Mouse (Mus musculus): ENCODE measurements around the gene Hist1h4b. TPM values are rescaled to one million over a fixed set of nuclear protein-coding genes. Genes with fewer than 3 reads are reported as not detected.
"Not testable (repeated sequence)": the region's sequence is repeated elsewhere in the genome, so short reads cannot be mapped to it uniquely, and the experiment has no call there.

Gene Hist1h4b
- polyA plus RNA-seq, 1 experiment from 2014 or later = 2.2 TPM

GRCm38 (mm10) chr13:23743963-23744362 lies 12.8 kb upstream of the Hist1h4b start:
- no peak overlapping the region for H3K4me3 ChIP-seq (ENCODE audit: low read depth, low read length)
- no peaks in the 10 kb centered on the region for H3K36me3 ChIP-seq (ENCODE audit: control insufficient read depth, insufficient read depth, low read length)
- H3K27ac ChIP-seq (ENCODE audit: low read depth, low read length) = peak overlapping the region; percentile 100; the same call in 1 of the 2 replicates
- ATAC-seq (replicated peaks; ENCODE audit: insufficient number of reproducible peaks, low FRiP score, low TSS enrichment) = no peak
- peaks cover 9% of the 10 kb centered on the region for H3K4me1 ChIP-seq (ENCODE audit: control insufficient read depth, insufficient read depth, low read length)
- no peaks in the 10 kb centered on the region for H3K9me3 ChIP-seq (replicated peaks; ENCODE audit: control insufficient read depth, low read length)
- peak overlapping the region; percentile 59 for H3K9ac ChIP-seq (ENCODE audit: low read depth, low read length)
- H3K27me3 ChIP-seq (ENCODE audit: control insufficient read depth, insufficient read depth, low read length) = no peaks in the 10 kb centered on the region
- H3K4me2 ChIP-seq = peak overlapping the region; percentile 71
- WGBS (ENCODE audit: insufficient replicate concordance) = 50% methylated on average over 4 of the region's 4 CpGs

GRCm38 (mm10) chr13:23744421-23745380 lies 12.1 kb upstream of the Hist1h4b start:
- Histone ChIP-seq H3K4me2 (peak overlapping the region; percentile 71), H3K9ac (ENCODE audit: low read depth, low read length) (peak overlapping the region; percentile 59), H3K36me3 (ENCODE audit: control insufficient read depth, insufficient read depth, low read length) (no peaks in the 10 kb centered on the region), H3K27me3 (ENCODE audit: control insufficient read depth, insufficient read depth, low read length) (no peaks in the 10 kb centered on the region), H3K27ac (ENCODE audit: low read depth, low read length) (peak overlapping the region; percentile 100), H3K9me3 (replicated peaks; ENCODE audit: control insufficient read depth, low read length) (no peaks in the 10 kb centered on the region), H3K4me1 (ENCODE audit: control insufficient read depth, insufficient read depth, low read length) (peaks cover 9% of the 10 kb centered on the region), H3K4me3 (ENCODE audit: low read depth, low read length) (peak overlapping the region; percentile 37)
- WGBS (ENCODE audit: insufficient replicate concordance) = 2% methylated on average over 15 of the region's 36 CpGs
- 0 out of 2 replicates have a peak, but pooled peaks have one; percentile 2 for ATAC-seq (replicated peaks; ENCODE audit: insufficient number of reproducible peaks, low FRiP score, low TSS enrichment)

DNA sequence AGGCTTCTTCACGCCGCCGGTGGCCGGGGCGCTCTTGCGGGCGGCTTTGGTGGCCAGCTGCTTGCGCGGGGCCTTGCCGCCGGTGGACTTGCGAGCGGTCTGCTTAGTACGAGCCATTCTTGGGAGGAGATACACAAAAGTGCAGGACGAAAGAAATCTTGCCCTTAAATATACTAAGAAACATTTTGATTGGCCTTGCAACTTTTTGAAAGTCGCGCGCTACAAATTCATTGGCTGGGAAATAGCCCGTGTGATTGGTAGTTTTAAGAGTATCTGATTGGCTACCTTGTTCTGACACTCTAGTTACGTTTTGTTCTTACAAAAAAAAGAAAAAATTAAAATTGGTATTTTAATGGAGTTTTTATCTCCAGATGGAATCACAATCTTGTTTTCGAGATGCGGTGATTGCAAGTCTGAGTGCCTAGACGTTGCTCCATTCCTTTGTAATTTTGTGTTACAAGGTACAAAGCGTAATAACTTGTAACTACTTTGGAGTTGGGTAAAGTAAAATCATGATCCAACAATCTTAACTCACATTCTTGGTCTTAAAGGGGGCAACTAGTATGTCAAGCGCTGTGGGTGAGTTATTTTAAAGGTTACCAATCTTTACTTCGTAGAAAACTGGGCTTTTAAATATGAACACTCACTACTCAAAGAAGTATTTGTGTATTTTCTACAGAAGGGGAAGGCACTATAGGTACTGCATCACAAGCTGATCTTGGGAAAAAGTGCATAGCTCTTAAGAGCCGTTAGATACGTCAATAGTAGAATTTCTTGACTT lies 11.2 kb upstream of the Hist1h4b start, which contains the start of gene Hist1h3c:
Hist1h3c (minus strand) TSS at position 222 of the 781 bp plus-strand sequence.
- no peaks in the 10 kb centered on the region for H3K36me3 ChIP-seq (ENCODE audit: control insufficient read depth, insufficient read depth, low read length)
- H3K27ac ChIP-seq (ENCODE audit: low read depth, low read length) = peak within 1 kb of the TSS; percentile 100
- no peaks in the 10 kb centered on the region for H3K9me3 ChIP-seq (replicated peaks; ENCODE audit: control insufficient read depth, low read length)
- peak; percentile 61 for ATAC-seq (replicated peaks; ENCODE audit: insufficient number of reproducible peaks, low FRiP score, low TSS enrichment)
- H3K4me3 ChIP-seq (ENCODE audit: low read depth, low read length) = peak within 1 kb of the TSS; percentile 37
- peak within 1 kb of the TSS; percentile 80 for H3K9ac ChIP-seq (ENCODE audit: low read depth, low read length)
- WGBS (ENCODE audit: insufficient replicate concordance) = 1% methylated on average over 24 of the region's 28 CpGs
- peaks cover 9% of the 10 kb centered on the region for H3K4me1 ChIP-seq (ENCODE audit: control insufficient read depth, insufficient read depth, low read length)
- peak within 1 kb of the TSS; percentile 71 for H3K4me2 ChIP-seq
- H3K27me3 ChIP-seq (ENCODE audit: control insufficient read depth, insufficient read depth, low read length) = no peaks in the 10 kb centered on the region

DNA sequence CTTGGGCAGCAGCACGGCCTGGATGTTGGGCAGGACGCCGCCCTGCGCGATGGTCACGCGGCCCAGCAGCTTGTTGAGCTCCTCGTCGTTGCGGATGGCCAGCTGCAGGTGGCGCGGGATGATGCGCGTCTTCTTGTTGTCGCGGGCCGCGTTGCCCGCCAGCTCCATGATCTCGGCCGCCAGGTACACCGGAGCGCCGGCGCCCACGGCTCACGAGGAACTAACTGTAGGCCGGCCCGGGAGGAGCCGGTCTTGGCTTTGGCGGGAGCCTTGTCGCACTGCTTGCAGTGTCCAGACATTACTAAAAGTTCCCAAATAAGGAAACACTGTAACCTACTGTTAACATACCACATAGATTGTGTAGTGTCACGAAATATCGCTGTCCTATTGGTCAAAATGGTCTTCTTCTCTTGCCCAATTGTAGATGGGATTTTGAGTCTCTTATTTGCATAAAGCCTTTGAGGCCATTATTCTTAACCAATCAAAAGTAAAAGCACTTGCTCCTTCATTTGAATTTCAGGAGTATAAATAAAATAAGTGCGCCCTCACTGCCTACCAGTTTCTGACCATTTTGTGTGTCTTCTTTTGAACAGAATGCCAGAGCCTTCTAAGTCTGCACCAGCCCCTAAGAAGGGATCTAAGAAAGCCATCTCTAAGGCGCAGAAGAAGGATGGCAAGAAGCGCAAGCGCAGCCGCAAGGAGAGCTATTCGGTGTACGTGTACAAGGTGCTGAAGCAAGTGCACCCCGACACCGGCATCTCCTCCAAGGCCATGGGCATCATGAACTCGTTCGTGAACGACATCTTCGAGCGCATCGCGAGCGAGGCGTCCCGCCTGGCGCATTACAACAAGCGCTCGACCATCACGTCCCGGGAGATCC lies 10.4 kb upstream of the Hist1h4b start, which contains the start of gene Hist1h2bb:
Hist1h2bb (plus strand) TSS at position 534 of the 880 bp plus-strand sequence.
- ATAC-seq (replicated peaks; ENCODE audit: insufficient number of reproducible peaks, low FRiP score, low TSS enrichment) = peak; percentile 88
- H3K36me3 ChIP-seq (ENCODE audit: control insufficient read depth, insufficient read depth, low read length); H3K27me3 ChIP-seq (ENCODE audit: control insufficient read depth, insufficient read depth, low read length); H3K4me1 ChIP-seq (ENCODE audit: control insufficient read depth, insufficient read depth, low read length); H3K9me3 ChIP-seq (replicated peaks; ENCODE audit: control insufficient read depth, low read length): not testable (repeated sequence)
- Histone ChIP-seq H3K9ac (ENCODE audit: low read depth, low read length) (peak within 1 kb of the TSS; percentile 80), H3K4me3 (ENCODE audit: low read depth, low read length) (peak within 1 kb of the TSS; percentile 37), H3K4me2 (peak within 1 kb of the TSS; percentile 71), H3K27ac (ENCODE audit: low read depth, low read length) (peak within 1 kb of the TSS; percentile 100)
- under 1% methylated on average over 39 of the region's 58 CpGs for WGBS (ENCODE audit: insufficient replicate concordance)

- ATAC-seq (replicated peaks; ENCODE audit: insufficient number of reproducible peaks, low FRiP score, low TSS enrichment) = no peak
- Histone ChIP-seq H3K4me1 (ENCODE audit: control insufficient read depth, insufficient read depth, low read length) (peaks cover 5% of the 10 kb centered on the region), H3K4me3 (ENCODE audit: low read depth, low read length) (peak overlapping the region; percentile 37), H3K9ac (ENCODE audit: low read depth, low read length) (peak overlapping the region; percentile 80), H3K27me3 (ENCODE audit: control insufficient read depth, insufficient read depth, low read length) (no peaks in the 10 kb centered on the region), H3K4me2 (peak overlapping the region; percentile 71), H3K27ac (ENCODE audit: low read depth, low read length) (peak overlapping the region; percentile 100), H3K36me3 (ENCODE audit: control insufficient read depth, insufficient read depth, low read length) (no peaks in the 10 kb centered on the region), H3K9me3 (replicated peaks; ENCODE audit: control insufficient read depth, low read length) (no peaks in the 10 kb centered on the region)
- WGBS (ENCODE audit: insufficient replicate concordance) = 5% methylated on average over 10 of the region's 13 CpGs
Observed at GRCm38 (mm10) chr13:23747081-23747891, 9.5 kb upstream of the Hist1h4b start.

DNA sequence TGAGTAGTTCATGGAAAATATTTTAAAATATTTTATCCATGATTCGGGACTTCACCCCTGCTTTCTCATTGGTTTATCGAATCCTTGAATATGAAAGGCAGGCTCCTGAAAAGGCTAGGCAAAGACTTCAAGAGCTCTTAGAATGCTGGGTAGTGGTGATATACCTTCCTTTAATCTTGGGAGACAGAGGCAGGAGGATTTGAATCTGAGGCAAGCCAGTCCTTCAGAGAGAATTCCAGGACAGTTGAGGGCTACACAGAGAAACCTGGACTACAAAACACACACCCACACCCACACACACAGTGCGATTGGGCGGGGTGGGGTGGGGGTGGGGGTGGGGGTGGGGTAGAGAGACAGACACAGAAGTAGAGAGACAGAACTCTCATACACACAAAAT lies 8.9 kb upstream of the Hist1h4b start:
- ATAC-seq (replicated peaks; ENCODE audit: insufficient number of reproducible peaks, low FRiP score, low TSS enrichment) = no peak
- WGBS (ENCODE audit: insufficient replicate concordance) = 12% methylated on average over 4 of the region's 4 CpGs
- peak overlapping the region; percentile 100 for H3K27ac ChIP-seq (ENCODE audit: low read depth, low read length)
- H3K4me3 ChIP-seq (ENCODE audit: low read depth, low read length) = no peak overlapping the region
- H3K36me3 ChIP-seq (ENCODE audit: control insufficient read depth, insufficient read depth, low read length) = no peaks in the 10 kb centered on the region
- no peaks in the 10 kb centered on the region for H3K9me3 ChIP-seq (replicated peaks; ENCODE audit: control insufficient read depth, low read length)
- H3K9ac ChIP-seq (ENCODE audit: low read depth, low read length) = peak overlapping the region; percentile 70
- peaks cover 5% of the 10 kb centered on the region for H3K4me1 ChIP-seq (ENCODE audit: control insufficient read depth, insufficient read depth, low read length)
- H3K27me3 ChIP-seq (ENCODE audit: control insufficient read depth, insufficient read depth, low read length) = no peaks in the 10 kb centered on the region
- H3K4me2 ChIP-seq = peak overlapping the region; percentile 71

- peak overlapping the region; percentile 46; the same call in 1 of the 2 replicates for H3K27ac ChIP-seq (ENCODE audit: low read depth, low read length)
Observed at GRCm38 (mm10) chr13:23749563-23750121, 7.2 kb upstream of the Hist1h4b start.

More at GRCm38 (mm10) chr13:23749563-23750121, 7.2 kb upstream of the Hist1h4b start:
- Histone ChIP-seq H3K36me3 (ENCODE audit: control insufficient read depth, insufficient read depth, low read length) (no peaks in the 10 kb centered on the region), H3K4me2 (no peak overlapping the region), H3K9me3 (replicated peaks; ENCODE audit: control insufficient read depth, low read length) (no peaks in the 10 kb centered on the region), H3K27me3 (ENCODE audit: control insufficient read depth, insufficient read depth, low read length) (no peaks in the 10 kb centered on the region), H3K4me1 (ENCODE audit: control insufficient read depth, insufficient read depth, low read length) (peaks cover 5% of the 10 kb centered on the region), H3K9ac (ENCODE audit: low read depth, low read length) (no peak overlapping the region), H3K4me3 (ENCODE audit: low read depth, low read length) (no peak overlapping the region)
- 87% methylated on average over 5 of the region's 5 CpGs for WGBS (ENCODE audit: insufficient replicate concordance)
- no peak for ATAC-seq (replicated peaks; ENCODE audit: insufficient number of reproducible peaks, low FRiP score, low TSS enrichment)

All from heart, embryonic 11.5 days (tissue).